Comparison of ENCODE assay signal across 25 mouse cellular contexts in genomic region chr3:15186731-15187130, GRCm38 (mm10).
DNase-seq lines count a peak whose midpoint lies in the region; ATAC-seq and TF ChIP-seq lines count a peak whose summit lies in the region.
"Had no signal": no experiment of that assay in that cellular context is flagged by ENCODE, and none has a peak within 500 bp of the region (broad histone marks: within the 10 kb centered on the region; RNA-seq: fewer than 3 reads in every experiment).

No protein-coding gene starts in this region.

- TF ChIP-seq CTCF in lung, embryonic 14.5 days (IDR thresholded peaks at IDR 0.05; ENCODE audit: low read depth) = no peak
- no peak for TF ChIP-seq CTCF in Patski (IDR thresholded peaks at IDR 0.05)

- H3K9ac ChIP-seq in lung, embryonic 14.5 days = no peak overlapping the region
- H3K9ac ChIP-seq: forebrain, postnatal 0 days; hindbrain, embryonic 12.5 days; intestine, embryonic 15.5 days; limb, embryonic 15.5 days; liver, embryonic 14.5 days had no signal

- H3K4me3 ChIP-seq in lung, embryonic 14.5 days (ENCODE audit: low read depth, low read length) = no peak overlapping the region
- H3K4me3 ChIP-seq: heart, embryonic 10.5 days; hindbrain, embryonic 12.5 days; intestine, embryonic 15.5 days; limb, embryonic 15.5 days had no signal

- H3K36me3 ChIP-seq in lung, embryonic 14.5 days (ENCODE audit: insufficient read depth) = no peaks in the 10 kb centered on the region
- H3K36me3 ChIP-seq: heart, embryonic 10.5 days; hindbrain, embryonic 12.5 days; intestine, embryonic 15.5 days; limb, embryonic 15.5 days had no signal

- ATAC-seq in lung, embryonic 14.5 days (ENCODE audit: insufficient read depth) = no peak
- ATAC-seq in Patski = no peak
- ATAC-seq: forebrain, postnatal 0 days; hindbrain, postnatal 0 days; intestine, embryonic 15.5 days had no signal

- DNase-seq in adrenal gland, postnatal 36 days = peak; percentile 19 to 33
- no peak for DNase-seq in adrenal gland, postnatal 25 days
- DNase-seq in lung, embryonic 14.5 days = peak; percentile 31
- DNase-seq in lung, postnatal 14 days = no peak
- DNase-seq in Patski (ENCODE audit: low read depth, low spot score) = peak; percentile 31
- DNase-seq in fat pad, adult 2 months (ENCODE audit: extremely low read depth, low read depth, low spot score) = peak; percentile 34
- no peak for DNase-seq in gastrocnemius, postnatal 14 days
- DNase-seq in thymus, postnatal 25 days = no peak
- DNase-seq: B cell, adult 2 months; cerebellum, adult 11 months; cerebellum, adult 9-11 months; forebrain, postnatal 0 days; gastrocnemius, postnatal 25 days; heart, adult 11 months; heart, postnatal 36 days; kidney, adult 2 months; kidney, postnatal 4 days; midbrain, embryonic 14.5 days had no signal

- 74% methylated on average over 3 of the region's 3 CpGs for WGBS in lung, embryonic 14.5 days

- no peak overlapping the region for H3K4me2 ChIP-seq in lung, embryonic 14.5 days
- H3K4me2 ChIP-seq: hindbrain, embryonic 12.5 days; intestine, embryonic 15.5 days; limb, embryonic 15.5 days had no signal

- CTCF ChIA-PET in Patski (lab: Charles Lee) = interaction anchor here (0.8 to 1.2 kb wide), 4 partner anchors 19 to 286 kb away, joined by 3 to 5 read pairs (median 3); no protein-coding TSS in a partner anchor

- in situ Hi-C loops in Patski (cut with MboI; ENCODE audit: low pct_unique_long_range_greater_than_20kb) = no loop called here

- intact Hi-C loops in gastrocnemius, postnatal 14 days (cut with DNase I; ENCODE audit: low total_unique reads) = no loop called here

- no peak overlapping the region for H3K27ac ChIP-seq in lung, embryonic 14.5 days (ENCODE audit: low read depth)
- H3K27ac ChIP-seq: heart, embryonic 10.5 days; hindbrain, embryonic 12.5 days; hindbrain, postnatal 0 days; intestine, embryonic 15.5 days; kidney, postnatal 0 days; limb, embryonic 15.5 days; liver, embryonic 14.5 days had no signal

- POLR2A ChIA-PET in Patski (lab: Charles Lee) = no interaction called here

- H3K9me3 ChIP-seq in lung, embryonic 14.5 days (ENCODE audit: low read depth, low read length) = no peaks in the 10 kb centered on the region
- H3K9me3 ChIP-seq: heart, embryonic 10.5 days; hindbrain, embryonic 12.5 days; intestine, embryonic 15.5 days; limb, embryonic 15.5 days had no signal

- H3K4me1 ChIP-seq in lung, embryonic 14.5 days (ENCODE audit: insufficient read depth) = no peaks in the 10 kb centered on the region
- H3K4me1 ChIP-seq: heart, embryonic 10.5 days; hindbrain, embryonic 12.5 days; intestine, embryonic 15.5 days; limb, embryonic 15.5 days had no signal

- no peaks in the 10 kb centered on the region for H3K27me3 ChIP-seq in lung, embryonic 14.5 days (ENCODE audit: insufficient read depth, low read length)
- H3K27me3 ChIP-seq in Patski = no peaks in the 10 kb centered on the region
- H3K27me3 ChIP-seq: hindbrain, embryonic 12.5 days; intestine, embryonic 15.5 days; limb, embryonic 15.5 days had no signal

Comparison
In these comparisons a context has a peak if more than half of its experiments do, and no peak if none do; other contexts are left out.
1. DNase-seq: peak in adrenal gland, postnatal 36 days (2 of 2), lung, embryonic 14.5 days (single experiment), Patski (single experiment) and fat pad, adult 2 months (single experiment); none in adrenal gland, postnatal 25 days (single experiment), lung, postnatal 14 days (single experiment), gastrocnemius, postnatal 14 days (single experiment) and thymus, postnatal 25 days (single experiment).